ENCODE assay signal across 18 mouse cellular contexts in genomic region chr15:98940816-98941215, GRCm38 (mm10). TPM values are rescaled to one million over a fixed set of nuclear protein-coding genes. Genes with fewer than 3 reads are reported as not detected.
DNase-seq lines count a peak whose midpoint lies in the region; ATAC-seq and TF ChIP-seq lines count a peak whose summit lies in the region.
"Had no signal": no experiment of that assay in that cellular context is flagged by ENCODE, and none has a peak within 500 bp of the region (broad histone marks: within the 10 kb centered on the region; RNA-seq: fewer than 3 reads in every experiment).

No protein-coding gene starts in this region.

- no peak for TF ChIP-seq CTCF in cerebellum, adult 2 months (IDR thresholded peaks at IDR 0.05; ENCODE audit: borderline replicate concordance, insufficient read depth, low read depth, low read length)

- peaks cover 7% of the 10 kb centered on the region for H3K4me1 ChIP-seq in midbrain, embryonic 13.5 days (replicated peaks)
- peaks cover 12% of the 10 kb centered on the region for H3K4me1 ChIP-seq in midbrain, embryonic 10.5 days
- peaks cover 8% of the 10 kb centered on the region; the same call in 1 of the 2 replicates for H3K4me1 ChIP-seq in cerebellum, adult 2 months (ENCODE audit: control insufficient read depth, insufficient read depth, low read length)

- TF ChIP-seq POLR2A in cerebellum, adult 2 months (IDR thresholded peaks at IDR 0.05; ENCODE audit: borderline replicate concordance, insufficient read depth, low read length): no peak

- no peak overlapping the region for H3K4me3 ChIP-seq in midbrain, embryonic 13.5 days (replicated peaks)
- no peak overlapping the region for H3K4me3 ChIP-seq in midbrain, embryonic 10.5 days
- no peak overlapping the region for H3K4me3 ChIP-seq in cerebellum, adult 2 months (replicated peaks; ENCODE audit: insufficient read depth, low read depth, low read length)
- H3K4me3 ChIP-seq: embryonic facial prominence, embryonic 15.5 days; intestine, embryonic 15.5 days; limb, embryonic 15.5 days had no signal

- H3K9me3 ChIP-seq in midbrain, embryonic 13.5 days: no peaks in the 10 kb centered on the region
- 0 out of 2 replicates have a peak, but pooled peaks cover 3% of the 10 kb centered on the region for H3K9me3 ChIP-seq in midbrain, embryonic 10.5 days (replicated peaks)
- H3K9me3 ChIP-seq: embryonic facial prominence, embryonic 15.5 days; intestine, embryonic 15.5 days; limb, embryonic 15.5 days had no signal

- DNase-seq in adrenal gland, adult 2 months: peak; percentile 76
- no peak for DNase-seq in adrenal gland, postnatal 4 days (ENCODE audit: low spot score in 2 of 2)
- DNase-seq in midbrain, embryonic 10.5 days (ENCODE audit: low spot score): no peak
- DNase-seq in cerebellum, adult 2 months: peak; percentile 60 to 66
- DNase-seq in heart, postnatal 36 days: no peak
- DNase-seq in left cerebral cortex, adult 18-20 months (ENCODE audit: low spot score in 2 of 2): no peak
- DNase-seq: kidney, postnatal 25 days; layer of hippocampus, postnatal 36 days; lung, adult 2 months; spleen, adult 18-20 months had no signal

- WGBS in midbrain, embryonic 13.5 days: 57% methylated on average over 10 of the region's 10 CpGs
- 75% methylated on average over 10 of the region's 10 CpGs for WGBS in midbrain, embryonic 10.5 days
- WGBS in cerebellum, adult 2 months: 13% methylated on average over 10 of the region's 10 CpGs

- no peaks in the 10 kb centered on the region for H3K27me3 ChIP-seq in midbrain, embryonic 13.5 days
- no peaks in the 10 kb centered on the region for H3K27me3 ChIP-seq in midbrain, embryonic 10.5 days (ENCODE audit: low read depth, poor library complexity, severe bottlenecking)
- no peaks in the 10 kb centered on the region for H3K27me3 ChIP-seq in cerebellum, adult 2 months (ENCODE audit: control insufficient read depth, insufficient read depth, low read length)
- H3K27me3 ChIP-seq: embryonic facial prominence, embryonic 15.5 days; intestine, embryonic 15.5 days; limb, embryonic 15.5 days had no signal

- 0 out of 2 replicates have a peak, but pooled peaks cover 6% of the 10 kb centered on the region for H3K36me3 ChIP-seq in midbrain, embryonic 13.5 days
- peaks cover 10% of the 10 kb centered on the region for H3K36me3 ChIP-seq in midbrain, embryonic 10.5 days
- H3K36me3 ChIP-seq: embryonic facial prominence, embryonic 15.5 days; intestine, embryonic 15.5 days; limb, embryonic 15.5 days had no signal

- intact Hi-C loops in heart, postnatal 36 days (cut with DNase I): no loop called here

- ATAC-seq in midbrain, embryonic 13.5 days: no peak
- ATAC-seq in megakaryocyte-erythroid progenitor cell, adult 5-6 weeks (replicated peaks; ENCODE audit: low FRiP score, low TSS enrichment, poor library complexity, severe bottlenecking): peak; percentile 46; the same call in 1 of the 2 replicates
- ATAC-seq: intestine, embryonic 15.5 days had no signal

- H3K27ac ChIP-seq in midbrain, embryonic 13.5 days: 0 out of 2 replicates have a peak overlapping the region, but pooled peaks have one; percentile 1
- H3K27ac ChIP-seq in midbrain, embryonic 10.5 days (replicated peaks): no peak overlapping the region
- H3K27ac ChIP-seq in cerebellum, adult 2 months (ENCODE audit: insufficient read depth, low read length): 0 out of 2 replicates have a peak overlapping the region, but pooled peaks have one; percentile 4
- H3K27ac ChIP-seq: embryonic facial prominence, embryonic 15.5 days; intestine, embryonic 15.5 days; limb, embryonic 15.5 days had no signal

- H3K9ac ChIP-seq in midbrain, embryonic 13.5 days (replicated peaks): no peak overlapping the region
- H3K9ac ChIP-seq: embryonic facial prominence, embryonic 15.5 days; intestine, embryonic 15.5 days; limb, embryonic 15.5 days had no signal

- H3K4me2 ChIP-seq in midbrain, embryonic 13.5 days (replicated peaks): no peak overlapping the region
- H3K4me2 ChIP-seq: embryonic facial prominence, embryonic 15.5 days; intestine, embryonic 15.5 days; limb, embryonic 15.5 days had no signal

RNA-seq across cellular contexts. Expression of gene Tuba1b, which starts 6.5 kb away (rescaled TPM):
- total RNA-seq in adrenal gland, adult 2 months (2021): 100 to 1,000 TPM; 235 to 261 TPM
- polyA plus RNA-seq in adrenal gland, adult 2 months (2012; rRNA removed): 616 and 725 TPM in 2 replicates
- 100 to 1,000 TPM; 512 to 526 TPM for total RNA-seq in adrenal gland, postnatal 4 days (2021)
- 1,161 and 1,231 TPM in 2 replicates for polyA plus RNA-seq in midbrain, embryonic 13.5 days (2015; fragmentation: Nextera tagmentation; extraction: Ambion mirVana)
- polyA plus RNA-seq in midbrain, embryonic 10.5 days (2016; fragmentation: Nextera tagmentation; extraction: Ambion mirVana): 2,448 and 2,588 TPM in 2 replicates
- 1,352 and 1,359 TPM in 2 replicates for polyA plus RNA-seq in cerebellum, adult 2 months (2012; rRNA removed)
- 2,322 and 3,225 TPM in 2 replicates for total RNA-seq in megakaryocyte-erythroid progenitor cell, adult 5-6 weeks (2014; fragmentation: Nextera tagmentation)
- 801 and 969 TPM in 2 replicates for total RNA-seq in megakaryocyte-erythroid progenitor cell, adult 5-6 weeks (2017)
- total RNA-seq in heart, postnatal 36 days (2021): 100 to 1,000 TPM; 130 to 145 TPM
- 100 to 1,000 TPM; 584 to 602 TPM for total RNA-seq in left cerebral cortex, adult 18-20 months (2021)

RNA-seq across cellular contexts. Expression of gene Gm49450, which starts 12.5 kb away (rescaled TPM):
- 10 to 100 TPM in 1 of 2 experiments, not detected in 1; 10.9 TPM for total RNA-seq in adrenal gland, adult 2 months (2021)
- 49.5 and 126 TPM in 2 replicates for polyA plus RNA-seq in adrenal gland, adult 2 months (2012; rRNA removed)
- total RNA-seq in adrenal gland, postnatal 4 days (2021): not detected
- polyA plus RNA-seq in midbrain, embryonic 13.5 days (2015; fragmentation: Nextera tagmentation; extraction: Ambion mirVana): not detected in 2 replicates
- not detected in 2 replicates for polyA plus RNA-seq in midbrain, embryonic 10.5 days (2016; fragmentation: Nextera tagmentation; extraction: Ambion mirVana)
- polyA plus RNA-seq in cerebellum, adult 2 months (2012; rRNA removed): 0.75 and 2.6 TPM in 2 replicates
- not detected in 2 replicates for total RNA-seq in megakaryocyte-erythroid progenitor cell, adult 5-6 weeks (2014; fragmentation: Nextera tagmentation)
- not detected in 2 replicates for total RNA-seq in megakaryocyte-erythroid progenitor cell, adult 5-6 weeks (2017)
- not detected for total RNA-seq in heart, postnatal 36 days (2021)
- not detected for total RNA-seq in left cerebral cortex, adult 18-20 months (2021)
- total RNA-seq: granulocyte monocyte progenitor cell, adult 5-6 weeks; layer of hippocampus, postnatal 36 days had no signal
- polyA plus RNA-seq: embryonic facial prominence, embryonic 15.5 days; heart, postnatal 0 days; intestine, embryonic 15.5 days; limb, embryonic 15.5 days had no signal

RNA-seq across cellular contexts. Expression of gene Tuba1a, which starts 12.7 kb away (rescaled TPM):
- 100 to 1,000 TPM in 1 of 2 experiments, 10 to 100 TPM in 1; 63.2 to 125 TPM for total RNA-seq in adrenal gland, adult 2 months (2021)
- 128 and 133 TPM in 2 replicates for polyA plus RNA-seq in adrenal gland, adult 2 months (2012; rRNA removed)
- total RNA-seq in adrenal gland, postnatal 4 days (2021): 100 to 1,000 TPM; 323 to 446 TPM
- 15,883 and 15,999 TPM in 2 replicates for polyA plus RNA-seq in midbrain, embryonic 13.5 days (2015; fragmentation: Nextera tagmentation; extraction: Ambion mirVana)
- 4,467 and 6,520 TPM in 2 replicates for polyA plus RNA-seq in midbrain, embryonic 10.5 days (2016; fragmentation: Nextera tagmentation; extraction: Ambion mirVana)
- polyA plus RNA-seq in cerebellum, adult 2 months (2012; rRNA removed): 1,294 and 1,344 TPM in 2 replicates
- 4.5 and 10.2 TPM in 2 replicates for total RNA-seq in megakaryocyte-erythroid progenitor cell, adult 5-6 weeks (2014; fragmentation: Nextera tagmentation)
- total RNA-seq in megakaryocyte-erythroid progenitor cell, adult 5-6 weeks (2017): 9.7 and 16.0 TPM in 2 replicates
- 10 to 100 TPM; 73.0 to 74.5 TPM for total RNA-seq in heart, postnatal 36 days (2021)
- 100 to 1,000 TPM; 874 to 893 TPM for total RNA-seq in left cerebral cortex, adult 18-20 months (2021)

RNA-seq across cellular contexts. Expression of gene Lmbr1l, which starts 22.8 kb away (rescaled TPM):
- 10 to 100 TPM; 11.5 to 14.2 TPM for total RNA-seq in adrenal gland, adult 2 months (2021)
- 36.3 and 58.5 TPM in 2 replicates for polyA plus RNA-seq in adrenal gland, adult 2 months (2012; rRNA removed)
- total RNA-seq in adrenal gland, postnatal 4 days (2021): 10 to 100 TPM; 41.5 to 45.9 TPM
- polyA plus RNA-seq in midbrain, embryonic 13.5 days (2015; fragmentation: Nextera tagmentation; extraction: Ambion mirVana): 40.7 and 50.1 TPM in 2 replicates
- 24.7 and 28.6 TPM in 2 replicates for polyA plus RNA-seq in midbrain, embryonic 10.5 days (2016; fragmentation: Nextera tagmentation; extraction: Ambion mirVana)
- 37.5 and 39.7 TPM in 2 replicates for polyA plus RNA-seq in cerebellum, adult 2 months (2012; rRNA removed)
- 8.7 and 14.5 TPM in 2 replicates for total RNA-seq in megakaryocyte-erythroid progenitor cell, adult 5-6 weeks (2014; fragmentation: Nextera tagmentation)
- 5.7 and 12.0 TPM in 2 replicates for total RNA-seq in megakaryocyte-erythroid progenitor cell, adult 5-6 weeks (2017)
- total RNA-seq in heart, postnatal 36 days (2021): 10 to 100 TPM; 15.0 TPM
- total RNA-seq in left cerebral cortex, adult 18-20 months (2021): 10 to 100 TPM; 12.9 to 17.9 TPM

RNA-seq across cellular contexts. Expression of gene Dhh, which starts 42.5 kb away (rescaled TPM):
- total RNA-seq in adrenal gland, adult 2 months (2021): 1 to 10 TPM; 2.3 to 3.5 TPM
- polyA plus RNA-seq in adrenal gland, adult 2 months (2012; rRNA removed): 3.1 and 3.8 TPM in 2 replicates
- 1 to 10 TPM; 2.1 to 2.9 TPM for total RNA-seq in adrenal gland, postnatal 4 days (2021)
- 0.48 and 0.82 TPM in 2 replicates for polyA plus RNA-seq in midbrain, embryonic 13.5 days (2015; fragmentation: Nextera tagmentation; extraction: Ambion mirVana)
- polyA plus RNA-seq in midbrain, embryonic 10.5 days (2016; fragmentation: Nextera tagmentation; extraction: Ambion mirVana): 0.27 and 0.58 TPM in 2 replicates
- polyA plus RNA-seq in cerebellum, adult 2 months (2012; rRNA removed): 0.07 and 0.10 TPM in 2 replicates
- total RNA-seq in megakaryocyte-erythroid progenitor cell, adult 5-6 weeks (2014; fragmentation: Nextera tagmentation): not detected in 2 replicates
- total RNA-seq in megakaryocyte-erythroid progenitor cell, adult 5-6 weeks (2017): not detected in 2 replicates
- total RNA-seq in heart, postnatal 36 days (2021): 1 to 10 TPM; 1.7 to 1.9 TPM
- total RNA-seq in left cerebral cortex, adult 18-20 months (2021): under 1 TPM; 0.21 to 0.26 TPM
- total RNA-seq: granulocyte monocyte progenitor cell, adult 5-6 weeks; megakaryocyte progenitor cell, adult 5-6 weeks had no signal

Comparison
In these comparisons a context has a peak if more than half of its experiments do, and no peak if none do; other contexts are left out.
1. DNase-seq: peak in adrenal gland, adult 2 months (single experiment) and cerebellum, adult 2 months (2 of 2); none in adrenal gland, postnatal 4 days (0 of 2), midbrain, embryonic 10.5 days (single experiment), heart, postnatal 36 days (0 of 2) and left cerebral cortex, adult 18-20 months (0 of 2).